Mouse (Mus musculus) CH12.LX (cell line): ENCODE measurements around the gene Ifi27.

ENCODE experiments used
- CHD2 ChIP-seq: IDR thresholded peaks from 2 replicates; pipeline ENCODE4 v1.6.1; 2011; ENCODE audit warnings: low read length, improper control_type of control experiment
- CTCF ChIP-seq, 2 experiments: IDR thresholded peaks in 1 of 2; conservative IDR thresholded peaks in 1 of 2; 2 replicates each; pipeline ENCODE4 v1.5.1; 2011 to 2012; ENCODE audit warnings: low read depth in 2 of 2, low read length in 2 of 2, improper control_type of control experiment in 1 of 2, inconsistent platforms in 1 of 2, mild to moderate bottlenecking in 1 of 2, moderate library complexity in 1 of 2
- E2F4 ChIP-seq: IDR thresholded peaks from 2 replicates; pipeline ENCODE4 v1.6.1; 2011; ENCODE audit warnings: low read depth, low read length, improper control_type of control experiment; ENCODE audit not compliant: insufficient replicate concordance
- EP300 ChIP-seq: IDR thresholded peaks from 2 replicates; pipeline ENCODE4 v1.6.1; 2011; ENCODE audit warnings: low read length, improper control_type of control experiment
- MAX ChIP-seq: IDR thresholded peaks from 2 replicates; pipeline ENCODE4 v1.6.1; 2011; ENCODE audit warnings: low read length, improper control_type of control experiment
- MEF2A ChIP-seq: IDR thresholded peaks from 2 replicates; pipeline ENCODE4 v1.6.1; 2014; ENCODE audit warnings: low read depth, mild to moderate bottlenecking, inconsistent platforms, low read length, improper control_type of control experiment, borderline replicate concordance
- NELFE ChIP-seq: IDR thresholded peaks from 2 replicates; pipeline ENCODE4 v1.6.1; 2011; ENCODE audit warnings: low read depth, low read length, improper control_type of control experiment
- POLR2A ChIP-seq: IDR thresholded peaks from 2 replicates; pipeline ENCODE4 v1.6.1; 2011; ENCODE audit warnings: low read depth, mild to moderate bottlenecking, improper control_type of control experiment, low read length
- POLR2AphosphoS2 ChIP-seq: IDR thresholded peaks from 2 replicates; pipeline ENCODE4 v1.6.1; 2011; ENCODE audit warnings: low read depth, low read length, improper control_type of control experiment
- USF1 ChIP-seq: IDR thresholded peaks from 2 replicates; pipeline ENCODE4 v1.6.1; 2014; ENCODE audit warnings: low read depth, mild to moderate bottlenecking, inconsistent platforms, low read length, improper control_type of control experiment

DNA sequence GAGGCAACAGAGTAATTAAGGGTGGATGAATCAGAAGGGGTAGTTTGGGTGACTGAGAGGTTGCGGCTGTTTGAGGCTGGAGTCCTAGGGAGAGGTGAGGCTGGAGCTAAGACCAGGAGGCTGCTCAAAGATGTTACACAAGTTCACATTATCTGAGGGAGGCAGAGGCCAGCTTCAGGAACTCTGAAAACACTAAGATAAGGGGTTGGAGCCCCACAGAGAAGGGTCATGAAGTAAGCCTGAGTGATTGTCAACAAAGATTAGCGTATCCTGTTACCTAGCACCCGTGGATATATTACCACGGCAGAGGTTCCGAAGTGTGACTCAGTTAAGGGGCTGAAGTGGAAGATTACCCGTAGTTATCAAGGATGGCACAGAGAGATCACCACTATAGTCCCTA, 40.5 kb upstream of the Ifi27 start:
- no peak for TF ChIP-seq MAX
- no peak for TF ChIP-seq POLR2AphosphoS2
- no peak for TF ChIP-seq CHD2
- no peak for TF ChIP-seq CTCF (conservative IDR thresholded peaks at IDR 0.05 in 1 of 2, IDR thresholded peaks at IDR 0.05 in 1 of 2; ENCODE audit: low read depth in 2 of 2, low read length in 2 of 2)
- TF ChIP-seq EP300: no peak
- no peak for TF ChIP-seq POLR2A
- TF ChIP-seq E2F4: no peak
- TF ChIP-seq USF1: no peak
- TF ChIP-seq MEF2A: no peak
- no peak for TF ChIP-seq NELFE
